Mouse (Mus musculus): ENCODE data around the gene Smad6.

DNA sequence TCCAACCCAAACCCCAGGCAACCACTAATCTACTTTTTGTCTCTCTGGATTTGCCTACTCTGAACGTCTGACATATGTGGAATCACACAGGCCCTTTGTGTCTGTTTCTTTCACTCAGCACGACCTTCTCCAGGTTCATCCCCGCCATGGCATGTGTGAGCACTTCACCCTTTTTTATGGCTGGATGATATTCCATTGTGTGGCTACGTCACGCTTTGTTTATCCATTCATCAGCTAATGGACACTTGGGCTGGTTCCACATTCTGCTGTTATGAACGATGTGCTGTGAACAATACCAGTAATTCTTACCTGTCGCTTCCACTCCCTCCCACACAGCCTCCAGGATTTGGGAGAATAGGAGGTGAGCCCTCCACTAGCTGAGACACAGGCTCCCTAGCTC lies 5.8 kb downstream of the Smad6 start:
- no peak for TF ChIP-seq CTCF (IDR thresholded peaks at IDR 0.05)
- TF ChIP-seq EP300 (IDR thresholded peaks at IDR 0.05): no peak

Data from lung, postnatal 0 days (tissue).